Mouse (Mus musculus) ovary, postnatal 10 days (tissue): ENCODE data around the gene Rbm33.

ENCODE experiments used
- DNase-seq: peaks from one replicate; pipeline ENCODE4 v3.0.0; 2022; ENCODE audit warnings: low spot score

Rbm33 gene

DNA sequence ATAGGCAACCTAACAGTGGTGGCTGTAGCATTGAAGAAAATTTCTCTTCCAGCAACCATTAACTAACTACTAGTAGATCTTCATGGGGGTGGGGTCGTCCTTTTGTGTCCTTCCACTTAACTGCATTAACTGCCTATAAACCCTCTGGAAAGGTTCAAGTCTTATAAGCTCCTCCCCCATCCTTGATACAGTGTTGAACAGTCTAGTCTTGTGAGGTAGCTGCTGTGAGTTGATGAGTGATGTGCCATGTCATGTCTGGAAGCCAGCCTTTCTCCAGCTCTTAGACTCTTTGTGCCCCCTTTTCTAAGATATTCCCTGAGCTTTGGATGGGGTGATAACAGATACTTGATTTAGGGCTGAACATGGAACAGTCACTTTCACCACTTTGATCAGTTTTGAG lies 7.5 kb downstream of the Rbm33 start:
- DNase-seq: no peak

- DNase-seq: no peak
These were observed 12.3 kb downstream of the Rbm33 start for GRCm38 (mm10) chr5:28329024-28329806.

DNA sequence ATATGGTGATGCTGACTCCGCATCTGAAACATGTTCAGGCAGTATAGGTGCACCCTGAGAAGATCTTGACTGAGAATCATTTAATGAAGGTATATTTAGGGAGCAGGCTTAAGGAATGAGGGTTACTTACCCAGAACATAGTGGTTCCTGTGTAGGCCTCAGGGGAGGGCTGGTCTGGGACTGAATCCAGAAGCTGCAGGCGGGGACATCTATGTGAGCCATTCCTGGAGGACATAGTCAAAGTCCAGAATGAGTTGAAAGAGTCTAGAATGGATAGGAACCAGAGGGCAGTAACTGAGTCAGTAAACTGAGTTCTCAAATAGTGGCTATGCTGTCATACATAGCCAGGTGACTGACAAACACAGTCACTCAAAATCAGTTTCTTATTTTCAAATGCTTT lies 16.8 kb downstream of the Rbm33 start:
- no peak for DNase-seq

GRCm38 (mm10) chr5:28351857-28352513 lies 35.1 kb downstream of the Rbm33 start:
- DNase-seq: no peak

DNA sequence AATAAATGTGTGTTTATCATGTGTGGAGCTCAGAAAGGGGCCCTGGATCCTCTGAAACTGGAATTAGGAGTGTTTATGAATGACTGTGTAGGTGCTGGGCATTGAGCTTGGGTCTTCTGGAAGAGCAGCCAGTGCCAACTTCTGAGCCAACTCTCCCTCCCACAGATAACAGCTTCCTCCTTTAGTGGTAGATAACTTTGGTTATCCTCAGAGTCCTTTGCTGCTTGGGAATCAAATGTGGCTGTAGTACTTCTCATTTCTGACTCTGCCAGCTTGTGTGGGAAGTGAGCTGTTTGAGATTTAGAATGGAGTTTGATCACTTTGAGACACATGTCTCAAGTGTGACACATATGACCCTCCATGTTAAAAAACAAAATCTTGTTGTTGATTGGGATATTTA lies 38.7 kb downstream of the Rbm33 start:
- no peak for DNase-seq

- no peak for DNase-seq
These were observed 43.8 kb downstream of the Rbm33 start for GRCm38 (mm10) chr5:28360745-28361144.

DNA sequence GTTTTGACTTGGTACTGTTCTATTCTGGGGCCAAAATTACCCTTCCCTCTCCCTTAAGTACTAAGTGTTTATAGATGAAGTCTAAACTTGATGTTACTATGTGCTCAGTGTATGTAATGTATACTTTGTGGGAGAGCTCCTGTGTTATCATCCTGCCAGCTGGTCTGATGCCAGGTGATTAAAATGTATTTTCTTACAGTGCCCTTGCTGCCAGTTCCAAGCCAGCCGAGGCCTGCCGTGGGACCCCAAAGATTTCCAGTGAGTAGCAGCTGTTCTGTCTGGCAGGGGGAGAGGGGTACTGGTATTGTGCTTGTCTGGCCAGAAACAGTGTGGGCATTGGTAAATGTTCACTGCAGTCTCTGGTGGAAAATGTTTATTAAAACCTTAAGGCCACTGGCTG lies 51.1 kb downstream of the Rbm33 start:
- no peak for DNase-seq

DNA sequence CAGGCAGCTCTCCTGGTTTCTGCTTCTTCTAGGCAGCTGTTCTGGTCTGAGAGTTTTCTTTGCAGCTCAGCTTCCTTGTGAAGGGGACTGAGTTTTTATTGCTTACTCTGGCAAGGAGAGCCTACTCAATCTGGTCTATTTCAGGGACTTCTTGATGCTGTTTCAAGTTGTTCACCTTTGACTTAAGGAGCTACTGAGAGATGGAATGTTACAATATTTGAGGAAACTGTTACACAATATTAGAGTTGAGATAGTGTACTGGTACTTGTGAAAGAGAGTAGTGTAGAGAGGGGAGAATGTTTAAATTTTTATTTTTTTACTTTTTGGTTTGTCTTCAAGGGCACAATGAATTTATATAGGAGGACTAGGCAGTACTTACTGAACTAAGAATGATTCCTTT lies 53.9 kb downstream of the Rbm33 start:
- no peak for DNase-seq

- no peak for DNase-seq
These were observed 55.3 kb downstream of the Rbm33 start for GRCm38 (mm10) chr5:28372172-28372664.

DNA sequence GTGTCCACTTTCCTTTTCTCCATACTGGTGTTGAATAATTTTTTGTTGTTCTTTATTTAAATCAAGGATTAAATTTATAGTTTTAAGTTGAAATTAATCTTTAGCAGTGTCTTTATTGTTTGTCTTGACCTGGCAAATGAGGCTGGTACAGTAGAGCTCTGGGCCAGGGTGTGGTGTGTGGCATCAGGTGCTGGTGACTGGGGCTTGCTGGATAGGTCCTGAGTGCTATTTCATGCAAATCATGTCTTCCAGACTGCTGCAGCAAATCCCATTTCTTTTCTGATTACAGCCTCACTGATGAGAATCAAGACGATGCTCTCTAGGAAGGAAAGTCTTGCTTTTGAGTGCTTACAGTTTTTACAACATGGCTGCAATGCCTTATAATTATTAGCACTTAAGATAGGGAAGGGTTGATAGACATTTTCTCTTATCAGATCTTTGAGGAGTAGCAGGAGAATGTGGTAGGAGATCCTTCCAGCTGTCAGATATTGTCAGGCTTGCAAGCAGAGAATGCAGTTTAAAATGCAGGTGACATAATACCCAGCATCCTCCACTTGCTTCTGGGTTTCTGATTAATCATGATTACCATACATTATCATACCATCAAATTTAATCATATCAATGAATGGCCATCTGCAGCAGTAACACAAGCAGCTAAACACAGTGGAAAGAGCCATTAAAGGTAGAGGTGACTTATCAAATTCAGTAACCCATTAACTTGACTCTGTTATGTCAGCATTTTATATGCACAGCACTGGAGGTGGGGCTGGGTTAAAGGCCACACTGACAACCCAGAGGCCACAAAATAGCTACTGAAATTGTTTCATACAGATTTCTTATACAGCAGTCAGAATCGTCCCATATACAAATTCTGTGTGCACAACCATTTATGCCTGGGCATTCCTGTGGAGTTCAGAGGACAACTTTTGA lies 56.8 kb downstream of the Rbm33 start:
- DNase-seq: no peak

DNA sequence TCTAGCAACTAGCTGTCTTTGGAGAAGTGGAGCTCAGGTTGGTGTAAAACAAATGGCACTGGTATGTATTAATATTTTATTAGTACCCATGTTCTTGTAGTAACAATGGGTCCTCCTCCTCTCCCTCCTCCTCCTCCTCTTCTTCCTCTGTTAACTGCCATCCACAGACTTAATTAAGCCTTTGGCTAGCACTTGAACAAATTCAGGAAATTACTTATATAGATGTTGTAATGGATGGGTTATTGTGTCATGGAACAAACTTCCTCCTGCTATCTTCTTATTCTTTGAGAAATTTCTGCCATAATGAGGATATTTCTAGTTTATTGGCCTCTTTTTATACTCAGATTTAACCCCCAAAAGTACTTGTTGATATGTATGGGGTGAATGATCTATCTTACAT lies 60.4 kb downstream of the Rbm33 start:
- no peak for DNase-seq

- DNase-seq: no peak
These were observed 65.4 kb downstream of the Rbm33 start for GRCm38 (mm10) chr5:28382289-28382688.

GRCm38 (mm10) chr5:28386783-28387182 lies 69.9 kb downstream of the Rbm33 start:
- no peak for DNase-seq

GRCm38 (mm10) chr5:28387531-28388179 lies 70.7 kb downstream of the Rbm33 start:
- DNase-seq: no peak

- no peak for DNase-seq
These were observed 71.3 kb downstream of the Rbm33 start for GRCm38 (mm10) chr5:28388184-28388583.

- no peak for DNase-seq
These were observed 73.3 kb downstream of the Rbm33 start for GRCm38 (mm10) chr5:28390189-28390588.

- no peak for DNase-seq
These were observed 80.4 kb downstream of the Rbm33 start for GRCm38 (mm10) chr5:28397344-28397743.

GRCm38 (mm10) chr5:28398736-28399135 lies 81.8 kb downstream of the Rbm33 start:
- no peak for DNase-seq

GRCm38 (mm10) chr5:28399451-28400115 lies 82.7 kb downstream of the Rbm33 start:
- DNase-seq: no peak

- no peak for DNase-seq
These were observed 85.8 kb downstream of the Rbm33 start for GRCm38 (mm10) chr5:28402756-28403155.

GRCm38 (mm10) chr5:28406662-28407061 lies 89.7 kb downstream of the Rbm33 start:
- DNase-seq: no peak
